ENCODE assay signal across 9 mouse cellular contexts in genomic region chr12:12788263-12788852, GRCm38 (mm10).
A peak's percentile ranks its signal among the peaks of the same experiment; 100 is the strongest.
DNase-seq lines count a peak whose midpoint lies in the region; ATAC-seq and TF ChIP-seq lines count a peak whose summit lies in the region.
"Had no signal": no experiment of that assay in that cellular context is flagged by ENCODE, and none has a peak within 500 bp of the region (broad histone marks: within the 10 kb centered on the region; RNA-seq: fewer than 3 reads in every experiment).

No protein-coding gene starts in this region.

- H3K9me3 ChIP-seq in heart, embryonic 13.5 days, result no peaks in the 10 kb centered on the region
- H3K9me3 ChIP-seq in embryonic facial prominence, embryonic 12.5 days, result no peaks in the 10 kb centered on the region
- no peaks in the 10 kb centered on the region for H3K9me3 ChIP-seq in intestine, embryonic 16.5 days (ENCODE audit: control insufficient read depth, low read length)
- no peaks in the 10 kb centered on the region for H3K9me3 ChIP-seq in midbrain, postnatal 0 days (ENCODE audit: low read length)

- H3K27ac ChIP-seq in heart, embryonic 13.5 days (replicated peaks), result no peak overlapping the region
- H3K27ac ChIP-seq in heart, adult 2 months, result no peak overlapping the region
- H3K27ac ChIP-seq in embryonic facial prominence, embryonic 12.5 days, result no peak overlapping the region
- peak overlapping the region; percentile 92 for H3K27ac ChIP-seq in intestine, embryonic 16.5 days (ENCODE audit: low read length)
- no peak overlapping the region for H3K27ac ChIP-seq in midbrain, postnatal 0 days (ENCODE audit: low read depth, low read length)

- H3K4me3 ChIP-seq in heart, embryonic 13.5 days, result peak overlapping the region; percentile 35
- no peak overlapping the region for H3K4me3 ChIP-seq in heart, adult 2 months
- no peak overlapping the region for H3K4me3 ChIP-seq in embryonic facial prominence, embryonic 12.5 days
- H3K4me3 ChIP-seq in intestine, embryonic 16.5 days (ENCODE audit: low read length), result peak overlapping the region; percentile 40
- no peak overlapping the region for H3K4me3 ChIP-seq in midbrain, postnatal 0 days (ENCODE audit: low read depth, low read length)
- H3K4me3 ChIP-seq: erythroblast, embryonic 14.5 days had no signal

- H3K79me2 ChIP-seq in heart, adult 2 months (replicated peaks; ENCODE audit: control insufficient read depth, insufficient read depth, low read length), result no peaks in the 10 kb centered on the region

- no peak for TF ChIP-seq POLR2A in heart, adult 2 months (IDR thresholded peaks at IDR 0.05; ENCODE audit: insufficient read depth, low read depth, low read length)

- ATAC-seq in heart, embryonic 13.5 days (ENCODE audit: extremely low read depth, insufficient number of reproducible peaks, low FRiP score, low TSS enrichment), result no peak
- ATAC-seq in embryonic facial prominence, embryonic 12.5 days (ENCODE audit: insufficient number of reproducible peaks, insufficient read depth, low FRiP score, low TSS enrichment), result no peak
- peak; percentile 94 for ATAC-seq in intestine, embryonic 16.5 days
- ATAC-seq in midbrain, postnatal 0 days (ENCODE audit: low FRiP score), result no peak

- no peak for TF ChIP-seq EP300 in heart, adult 2 months (IDR thresholded peaks at IDR 0.05; ENCODE audit: insufficient read depth, low read depth, low read length)

- peak overlapping the region; percentile 71 for H3K9ac ChIP-seq in heart, embryonic 13.5 days
- H3K9ac ChIP-seq in heart, adult 2 months (ENCODE audit: low read depth, low read length), result no peak overlapping the region
- 0 out of 2 replicates have a peak overlapping the region, but pooled peaks have one; percentile 7 for H3K9ac ChIP-seq in embryonic facial prominence, embryonic 12.5 days
- peak overlapping the region; percentile 20; the same call in 1 of the 2 replicates for H3K9ac ChIP-seq in intestine, embryonic 16.5 days (ENCODE audit: low read depth, low read length)
- peak overlapping the region; percentile 19; the same call in 1 of the 2 replicates for H3K9ac ChIP-seq in midbrain, postnatal 0 days (replicated peaks; ENCODE audit: low read length, poor library complexity, severe bottlenecking)

- peak overlapping the region; percentile 67 for H3K4me2 ChIP-seq in heart, embryonic 13.5 days
- H3K4me2 ChIP-seq in embryonic facial prominence, embryonic 12.5 days (replicated peaks), result peak overlapping the region; percentile 46
- peak overlapping the region; percentile 58 for H3K4me2 ChIP-seq in intestine, embryonic 16.5 days (ENCODE audit: low read depth, low read length)
- no peak overlapping the region for H3K4me2 ChIP-seq in midbrain, postnatal 0 days (ENCODE audit: low read depth, low read length, poor library complexity, severe bottlenecking)

- peaks cover 27% of the 10 kb centered on the region for H3K4me1 ChIP-seq in heart, embryonic 13.5 days
- H3K4me1 ChIP-seq in heart, adult 2 months (ENCODE audit: control insufficient read depth, insufficient read depth, low read length), result 0 out of 2 replicates have a peak, but pooled peaks cover 2% of the 10 kb centered on the region
- peaks cover 34% of the 10 kb centered on the region for H3K4me1 ChIP-seq in embryonic facial prominence, embryonic 12.5 days
- H3K4me1 ChIP-seq in intestine, embryonic 16.5 days (ENCODE audit: control insufficient read depth, insufficient read depth, low read length), result peaks cover 15% of the 10 kb centered on the region
- peaks cover 9% of the 10 kb centered on the region for H3K4me1 ChIP-seq in midbrain, postnatal 0 days (ENCODE audit: insufficient read depth, low read length)

- no peak for DNase-seq in heart, adult 2 months
- DNase-seq in midbrain, postnatal 0 days (ENCODE audit: low spot score), result no peak
- no peak for DNase-seq in left cerebral cortex, adult 11 months (ENCODE audit: low spot score)
- DNase-seq in layer of hippocampus, adult 8-10 months (ENCODE audit: low spot score in 2 of 2), result no peak
- no peak for DNase-seq in B cell, adult 2 months

- 20% methylated on average over 13 of the region's 13 CpGs for WGBS in heart, embryonic 13.5 days
- 67% methylated on average over 13 of the region's 13 CpGs for WGBS in heart, adult 2 months
- 28% methylated on average over 13 of the region's 13 CpGs for WGBS in embryonic facial prominence, embryonic 12.5 days
- WGBS in intestine, embryonic 16.5 days, result 28% methylated on average over 13 of the region's 13 CpGs
- 44% methylated on average over 13 of the region's 13 CpGs for WGBS in midbrain, postnatal 0 days

- peaks cover 12% of the 10 kb centered on the region for H3K27me3 ChIP-seq in heart, embryonic 13.5 days (replicated peaks)
- no peaks in the 10 kb centered on the region for H3K27me3 ChIP-seq in heart, adult 2 months (ENCODE audit: control insufficient read depth, insufficient read depth, low read length)
- 0 out of 2 replicates have a peak, but pooled peaks cover 7% of the 10 kb centered on the region for H3K27me3 ChIP-seq in embryonic facial prominence, embryonic 12.5 days
- H3K27me3 ChIP-seq in intestine, embryonic 16.5 days (replicated peaks; ENCODE audit: control insufficient read depth, insufficient read depth, low read length), result no peaks in the 10 kb centered on the region
- 0 out of 2 replicates have a peak, but pooled peaks cover 4% of the 10 kb centered on the region for H3K27me3 ChIP-seq in midbrain, postnatal 0 days (ENCODE audit: insufficient read depth, low read length)

- intact Hi-C loops in heart, adult 2 months (cut with DNase I), result loop anchor here (10.0 kb wide), 1 partner anchor 354 kb away; no protein-coding TSS in a partner anchor

- no peak for TF ChIP-seq CTCF in heart, adult 2 months (IDR thresholded peaks at IDR 0.05)
- TF ChIP-seq CTCF in midbrain, postnatal 0 days (IDR thresholded peaks at IDR 0.05), result no peak

- no peaks in the 10 kb centered on the region for H3K36me3 ChIP-seq in heart, embryonic 13.5 days
- no peaks in the 10 kb centered on the region for H3K36me3 ChIP-seq in heart, adult 2 months (ENCODE audit: control insufficient read depth, insufficient read depth, low read length)
- no peaks in the 10 kb centered on the region for H3K36me3 ChIP-seq in embryonic facial prominence, embryonic 12.5 days
- H3K36me3 ChIP-seq in intestine, embryonic 16.5 days (ENCODE audit: control insufficient read depth, insufficient read depth, low read length), result no peaks in the 10 kb centered on the region
- H3K36me3 ChIP-seq in midbrain, postnatal 0 days (ENCODE audit: insufficient read depth, low read length), result no peaks in the 10 kb centered on the region

Comparison
In these comparisons a context has a peak if more than half of its experiments do, and no peak if none do; other contexts are left out.
1. H3K4me3 ChIP-seq: peak in heart, embryonic 13.5 days (single experiment) and intestine, embryonic 16.5 days (single experiment); none in heart, adult 2 months (single experiment), embryonic facial prominence, embryonic 12.5 days (single experiment) and midbrain, postnatal 0 days (single experiment).